Comparison of ENCODE assay signal across 17 mouse cellular contexts in the genomic region with DNA sequence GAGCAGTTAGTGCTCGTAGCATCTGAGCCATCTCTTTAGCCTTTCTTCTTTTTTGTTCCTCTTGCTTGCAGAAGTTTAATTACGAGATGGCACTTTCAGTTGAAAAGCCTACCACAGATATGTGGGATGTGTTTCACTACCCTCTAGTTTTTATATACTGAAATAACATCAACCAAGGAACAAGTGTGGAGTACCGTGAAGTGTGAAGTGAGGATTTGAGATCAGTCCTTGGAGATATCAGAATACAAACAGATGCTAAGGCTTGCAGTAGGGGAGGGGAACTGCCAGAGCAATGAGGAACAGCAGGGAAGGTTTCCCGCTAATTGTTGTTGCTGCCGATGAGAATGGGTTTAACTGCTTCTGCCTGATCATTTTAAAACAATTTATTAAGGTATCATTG.
"Had no signal": no experiment of that assay in that cellular context is flagged by ENCODE, and none has a peak within 500 bp of the region (broad histone marks: within the 10 kb centered on the region; RNA-seq: fewer than 3 reads in every experiment).

No protein-coding gene starts in this region.

- H3K4me3 ChIP-seq: limb, embryonic 12.5 days; liver, embryonic 13.5 days; lung, embryonic 15.5 days; megakaryocyte, embryonic 14.5 days; midbrain, embryonic 12.5 days; neural tube, embryonic 13.5 days had no signal

- DNase-seq: kidney, adult 11 months; kidney, adult 9 months; kidney, postnatal 14 days; liver; liver, embryonic 13.5 days; liver, postnatal 0 days; lung, postnatal 14 days; retina, postnatal 1 day; thymus, adult 18-20 months; thymus, postnatal 14 days had no signal

- H3K27me3 ChIP-seq: liver, embryonic 13.5 days; lung, embryonic 15.5 days; megakaryocyte, embryonic 14.5 days; midbrain, embryonic 12.5 days; neural tube, embryonic 13.5 days had no signal

- H3K27ac ChIP-seq: limb, embryonic 12.5 days; liver, embryonic 13.5 days; lung, embryonic 15.5 days; macrophage; midbrain, embryonic 12.5 days; neural tube, embryonic 13.5 days; stomach, postnatal 0 days had no signal

- H3K4me1 ChIP-seq: liver, embryonic 13.5 days; megakaryocyte, embryonic 14.5 days; midbrain, embryonic 12.5 days; neural tube, embryonic 13.5 days had no signal
